Mouse (Mus musculus) spleen, postnatal 10 days (tissue): ENCODE measurements around the gene Xab2.
A peak's percentile ranks its signal among the peaks of the same experiment; 100 is the strongest.

Experiments used
- DNase-seq, 2 experiments: peaks; one replicate each; pipeline ENCODE4 v3.0.0; 2021 to 2022; ENCODE audit warnings: low spot score in 2 of 2

Gene Xab2

DNA sequence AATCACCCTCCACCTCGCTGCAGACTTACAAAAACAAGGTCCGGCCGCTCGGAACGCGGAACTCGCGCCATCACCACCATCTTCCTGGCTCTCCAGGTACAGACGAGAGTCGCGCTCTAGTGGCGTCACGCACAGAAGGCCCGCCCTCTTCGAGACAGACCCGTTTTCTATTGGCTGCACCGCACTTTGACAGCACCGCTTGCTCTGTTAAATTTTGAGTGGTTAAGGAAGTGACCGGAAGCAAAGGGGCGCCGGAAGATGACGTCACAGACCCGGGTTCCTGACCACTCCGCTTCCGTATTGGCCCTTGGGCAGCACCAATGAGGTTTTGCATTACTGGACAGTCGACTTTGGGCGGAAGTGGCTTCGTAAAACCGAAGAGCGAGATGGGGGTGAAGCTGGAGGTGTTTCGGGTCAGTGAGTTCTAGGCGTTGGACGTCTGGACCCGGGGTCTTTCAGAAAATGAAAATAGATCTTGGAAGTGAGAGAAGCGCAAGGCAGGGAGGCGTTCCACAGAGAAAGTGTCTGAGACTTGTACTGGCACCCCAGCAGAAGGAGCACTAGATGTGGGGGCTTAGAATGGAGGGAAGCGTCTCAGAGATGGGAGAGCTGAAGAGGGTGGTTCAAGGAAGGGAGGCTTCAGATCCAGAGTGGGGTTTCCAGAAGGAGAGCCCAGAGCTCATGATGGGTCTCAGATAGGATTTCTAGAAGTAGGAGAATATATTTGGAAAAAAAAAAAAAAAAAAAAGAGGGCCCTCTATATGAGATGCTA is at the start of gene Xab2, which contains the start of gene Pet100:
Gene Xab2, minus strand, starts transcription at position 118 of the 772 bp plus-strand sequence.
Gene Pet100, plus strand, starts transcription at position 350 of the 772 bp plus-strand sequence.
- peak; percentile 97 to 98 for DNase-seq

DNA sequence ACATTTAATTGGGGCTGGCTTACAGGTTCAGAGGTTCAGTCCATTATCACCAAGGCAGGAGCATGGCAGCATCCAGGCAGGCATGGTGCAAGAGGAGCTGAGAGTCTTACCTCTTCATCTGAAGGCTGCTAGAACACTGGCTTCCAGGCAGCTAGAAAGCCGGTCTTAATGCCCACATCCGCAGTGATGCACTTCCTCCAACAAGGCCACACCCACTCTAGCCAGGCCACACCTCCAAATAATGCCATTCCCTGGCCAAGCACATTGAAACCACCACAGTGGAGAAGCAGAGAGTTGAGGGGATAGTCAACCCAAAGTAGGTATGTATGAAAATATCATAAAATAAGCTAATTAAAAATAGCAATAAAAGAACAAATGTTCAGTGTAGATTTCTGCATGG is 49.3 kb upstream of the Xab2 start:
- DNase-seq = peak in 1 of 2 experiments; percentile 59

DNA sequence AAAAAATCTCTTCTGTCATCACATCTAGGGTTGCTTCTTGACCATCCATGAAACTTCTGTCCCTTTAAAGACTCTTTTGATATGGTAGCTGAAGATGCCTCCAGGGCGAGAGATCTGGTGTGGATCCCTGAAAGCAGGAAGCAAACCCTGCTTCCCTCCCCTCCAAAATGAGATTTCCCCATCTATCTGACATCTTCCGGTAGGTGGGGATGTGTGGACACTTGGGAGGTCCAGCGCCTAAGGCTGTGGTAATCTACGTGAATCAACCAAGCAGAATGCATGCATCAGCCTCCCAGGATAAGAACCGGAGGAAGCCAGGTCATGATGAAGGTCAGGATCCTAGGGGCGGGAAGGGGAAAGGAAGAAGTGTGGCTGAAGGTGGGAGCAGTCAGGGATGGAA is 44.4 kb upstream of the Xab2 start, which contains the start of gene Mcemp1:
Gene Mcemp1, plus strand, starts transcription at position 248 of the 400 bp plus-strand sequence.
- no peak for DNase-seq

DNA sequence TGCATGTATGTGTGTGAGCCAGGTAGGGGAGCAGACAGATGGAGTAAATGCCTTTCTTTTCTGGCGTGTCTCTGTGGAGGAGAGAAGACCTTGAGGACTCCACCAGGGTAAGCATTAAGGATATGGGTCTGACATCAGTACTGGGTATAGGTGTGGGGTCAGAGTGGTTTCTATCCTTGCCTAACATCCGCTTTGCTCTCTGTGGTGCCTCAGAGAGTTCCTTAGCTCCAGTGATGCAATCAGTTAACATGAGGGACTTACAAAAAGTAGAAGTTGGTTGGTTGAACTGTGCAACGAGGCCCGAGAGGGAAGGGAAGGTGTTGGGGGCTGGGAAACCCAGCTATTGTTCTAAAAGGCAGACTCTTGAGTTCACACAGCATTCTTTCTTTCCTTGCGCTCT is 43.3 kb upstream of the Xab2 start:
- DNase-seq = no peak

DNA sequence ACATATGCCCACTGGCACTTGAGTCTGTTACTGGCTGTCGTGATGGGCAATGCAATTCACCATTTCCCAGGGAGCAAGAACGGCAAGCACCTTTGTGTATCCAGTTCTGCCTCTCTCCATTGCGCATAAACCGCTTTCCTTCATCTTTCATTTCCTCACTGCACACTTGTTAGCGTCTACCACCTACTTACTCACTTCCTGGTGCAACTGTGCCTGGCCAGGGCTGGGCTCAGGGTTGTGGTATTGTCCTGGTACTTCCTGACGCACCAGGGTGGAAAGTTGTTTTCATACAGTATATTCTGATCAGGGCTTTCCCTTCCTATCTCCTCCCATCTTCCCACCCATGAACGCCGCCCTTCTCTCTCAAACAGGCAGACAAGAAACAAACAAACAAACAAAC is 39.8 kb upstream of the Xab2 start:
- DNase-seq = no peak

DNA sequence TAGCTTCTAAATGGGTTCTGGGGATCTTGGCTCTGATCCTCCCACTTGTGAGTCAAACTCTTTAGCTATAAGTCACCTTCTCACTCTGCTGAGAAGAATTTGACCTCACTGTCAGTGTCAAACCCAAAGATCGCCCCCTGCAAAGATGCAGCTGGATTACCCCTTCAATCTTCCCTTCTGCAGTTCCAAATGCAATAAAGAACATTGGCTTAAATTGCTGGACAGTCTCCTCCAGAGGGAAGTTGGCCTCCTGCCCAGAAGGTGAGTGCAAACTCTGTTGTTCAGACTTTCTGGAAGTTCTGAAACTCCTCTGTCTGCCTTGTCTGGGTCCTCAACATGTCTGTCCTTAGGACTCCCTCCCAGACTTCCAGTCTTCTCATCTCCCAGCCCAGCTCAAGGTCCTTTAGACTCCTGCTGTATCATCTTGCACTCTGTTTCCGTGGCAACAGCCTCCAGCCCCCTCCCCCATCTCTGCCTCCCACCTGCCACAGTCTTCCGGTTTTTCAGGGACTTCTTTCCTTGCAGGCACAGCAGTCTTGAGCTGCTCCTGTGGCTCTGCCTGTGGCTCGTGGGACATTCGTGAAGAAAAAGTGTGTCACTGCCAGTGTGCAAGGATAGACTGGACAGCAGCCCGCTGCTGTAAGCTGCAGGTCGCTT is 35.7 kb upstream of the Xab2 start:
- no peak for DNase-seq

DNA sequence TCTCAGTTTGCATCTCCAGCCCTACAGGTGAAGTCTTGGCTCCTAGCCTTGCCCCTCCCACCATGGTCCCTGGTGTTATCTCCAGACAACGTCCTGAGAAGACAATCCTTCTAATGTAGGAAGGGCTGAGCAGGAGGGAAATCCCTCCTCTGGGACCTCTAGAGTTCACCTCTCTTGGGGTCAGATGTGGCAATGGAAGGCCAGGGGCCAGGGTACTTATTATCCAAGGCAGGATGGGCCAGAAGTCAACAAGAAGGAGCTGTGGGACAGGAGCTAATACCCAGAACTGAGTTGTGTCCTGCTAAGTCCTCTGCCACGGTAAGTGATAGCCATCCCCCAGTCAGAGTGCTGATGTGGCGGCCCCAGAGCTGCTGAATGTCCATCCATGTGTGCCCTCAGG is 34.4 kb upstream of the Xab2 start, which contains the start of gene Retn:
Gene Retn, plus strand, starts transcription at position 245 of the 400 bp plus-strand sequence.
- DNase-seq = no peak

DNA sequence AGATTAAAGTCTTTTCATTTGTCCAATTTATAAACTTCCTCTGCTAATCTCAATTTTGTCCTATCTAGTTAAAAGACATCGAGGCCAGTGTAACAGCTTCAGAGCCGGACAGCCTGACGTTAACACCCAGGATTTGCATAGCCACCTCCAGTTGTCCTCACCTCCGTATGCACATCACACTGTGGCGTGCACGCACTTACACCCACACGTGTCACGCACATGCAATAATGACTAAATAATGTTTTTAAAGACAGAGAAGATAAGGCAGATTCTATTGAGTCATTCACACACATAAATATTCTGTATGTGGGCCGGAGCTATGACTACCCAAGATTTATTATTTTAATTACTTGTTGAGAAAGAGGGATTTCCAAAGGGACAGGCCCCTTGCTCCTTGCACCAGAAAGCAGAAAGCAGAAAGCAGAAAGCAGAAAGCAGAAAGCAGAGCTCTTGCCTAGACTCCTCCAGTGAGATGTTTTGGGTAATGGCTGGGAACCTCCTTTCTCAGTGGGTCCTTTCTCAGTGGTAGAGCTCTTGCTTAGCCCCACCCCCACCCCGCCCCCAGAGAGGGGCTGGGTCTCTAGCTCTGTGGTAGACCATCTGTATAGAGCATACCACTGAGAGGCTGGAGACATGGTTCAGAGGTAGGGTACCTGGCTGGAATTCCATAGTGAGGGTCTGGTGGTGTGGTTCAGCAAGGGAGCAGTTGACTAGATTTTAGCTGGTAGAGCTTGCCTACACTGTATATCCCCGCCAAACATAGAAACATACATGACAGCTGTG is 33.8 kb upstream of the Xab2 start:
- DNase-seq = no peak

DNA sequence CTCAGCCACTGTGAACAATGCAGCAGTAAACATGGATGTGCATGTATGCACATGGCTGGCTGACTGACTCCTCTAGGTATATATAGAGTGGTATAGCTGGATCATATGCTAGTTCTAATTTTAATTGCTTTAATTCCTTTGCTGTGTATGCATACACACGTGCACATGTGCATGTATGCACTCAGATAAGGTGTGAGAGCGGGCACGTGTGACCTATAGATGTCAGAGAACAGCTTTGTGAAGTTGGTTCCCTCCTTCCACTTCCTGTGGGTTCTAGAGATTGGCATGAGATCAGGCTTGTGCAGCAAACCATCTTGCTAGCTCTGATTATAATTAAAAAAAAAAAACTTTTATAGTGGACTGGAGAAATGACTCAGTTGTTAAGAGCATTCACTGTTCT is 31.7 kb upstream of the Xab2 start:
- DNase-seq = no peak

DNA sequence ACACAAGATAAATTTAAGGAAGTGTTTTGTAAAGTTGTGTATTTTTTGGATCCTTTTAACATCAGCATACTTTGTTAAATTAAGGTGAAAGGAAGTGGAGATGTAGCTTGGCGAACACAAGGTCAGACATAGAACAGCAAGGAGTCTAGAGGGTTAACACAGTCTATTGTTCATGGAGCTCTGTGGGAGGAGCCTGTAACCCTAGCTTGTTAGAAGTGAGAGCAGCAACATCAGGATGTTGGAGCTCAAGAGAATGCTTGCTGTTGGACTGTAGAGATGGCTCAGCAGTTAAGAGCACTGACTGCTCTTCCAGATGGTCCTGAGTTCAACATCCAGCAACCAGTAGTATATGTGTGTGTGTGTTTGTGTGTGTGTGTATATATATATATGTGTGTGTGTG is 27.9 kb upstream of the Xab2 start:
- no peak for DNase-seq

DNA sequence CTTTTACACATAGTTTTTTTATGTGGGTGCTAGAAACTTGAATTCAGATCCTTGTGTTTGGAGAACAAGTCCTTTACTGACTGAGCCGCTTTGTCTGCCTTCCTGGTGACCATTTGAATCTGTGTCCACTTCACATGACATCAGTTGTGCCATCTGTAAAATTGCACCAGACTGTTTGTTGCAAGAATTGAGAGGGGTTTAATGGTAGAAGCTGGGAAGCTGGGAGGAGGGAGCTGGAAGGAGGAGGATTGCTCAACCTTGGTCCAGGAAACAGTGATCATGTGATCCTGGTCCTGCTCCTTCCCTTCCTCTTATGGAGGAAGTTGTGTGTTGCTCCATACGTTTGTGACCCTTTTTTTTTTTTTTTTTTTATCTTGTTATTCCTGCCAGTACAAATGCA is 27.2 kb upstream of the Xab2 start:
- DNase-seq = no peak

DNA sequence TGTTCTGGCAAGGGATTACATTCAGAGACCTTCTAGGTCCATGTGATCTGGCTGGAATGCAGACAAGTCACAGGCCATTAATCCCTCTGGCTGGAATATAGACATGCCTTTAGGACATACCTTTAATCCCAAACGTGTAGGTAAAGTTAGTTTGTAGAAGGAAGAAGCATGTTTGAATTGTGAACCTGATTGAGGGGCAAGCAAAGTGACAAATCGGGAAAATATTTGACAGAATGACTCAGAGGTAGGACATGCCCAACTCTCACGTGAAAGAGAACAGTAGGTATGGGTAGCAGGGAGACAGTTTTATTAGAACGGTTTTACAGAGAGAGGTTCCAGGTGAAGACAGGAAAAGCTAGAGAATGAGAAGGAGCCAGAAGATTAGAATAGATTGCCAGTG is 26.4 kb upstream of the Xab2 start:
- no peak for DNase-seq

DNA sequence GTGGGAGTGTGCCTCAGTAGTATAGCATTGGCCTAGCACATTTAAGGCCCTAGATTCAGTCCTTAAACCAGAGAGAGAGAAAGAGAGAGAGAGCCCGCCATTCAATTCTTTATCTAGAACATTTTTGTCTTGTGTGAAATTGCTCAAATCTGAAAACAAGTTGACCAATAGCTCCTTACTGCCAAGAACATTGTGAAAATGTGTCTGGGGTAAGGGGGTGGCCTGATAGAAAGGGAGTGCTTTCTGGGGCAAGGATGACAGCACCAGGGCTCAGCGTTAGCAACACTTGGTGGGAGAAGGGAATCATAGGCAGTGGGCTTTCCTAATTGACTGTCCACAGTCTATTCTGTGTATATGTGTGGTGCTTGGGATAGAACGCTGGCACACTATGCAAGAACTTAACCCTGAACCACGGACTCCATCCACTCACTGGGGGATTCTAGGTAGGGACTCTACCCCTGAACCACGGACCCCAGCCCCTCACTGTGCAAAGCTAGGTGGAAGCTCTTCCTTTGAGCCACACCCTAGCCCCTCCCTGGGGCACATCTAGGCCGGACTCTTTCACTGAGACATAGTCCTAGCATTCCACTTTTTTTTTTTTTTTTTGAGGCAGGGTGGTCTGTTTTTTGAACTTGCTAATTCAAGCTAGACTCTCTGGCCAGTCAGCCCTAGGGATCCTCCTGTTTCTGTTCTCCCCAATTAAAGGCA is 25.9 kb upstream of the Xab2 start:
- DNase-seq = no peak

DNA sequence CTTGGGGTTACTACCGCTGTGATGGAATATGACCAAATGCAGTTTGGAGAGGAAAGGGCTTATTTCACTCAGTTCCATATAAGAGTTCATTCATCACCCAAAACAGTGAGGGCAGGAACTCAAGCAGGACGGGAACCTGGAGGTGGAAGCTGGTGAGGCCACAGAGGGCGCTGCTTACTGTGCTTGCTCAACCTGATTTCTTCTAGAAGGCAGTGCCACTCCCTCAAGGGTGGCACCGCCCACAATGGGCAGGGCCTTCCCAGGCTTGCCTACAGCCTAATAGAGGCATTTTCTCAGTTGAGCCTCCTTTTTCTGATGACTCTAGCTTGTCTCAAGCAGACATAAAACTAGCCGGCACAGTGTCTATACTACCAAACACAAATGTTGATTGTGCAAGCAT is 24.7 kb upstream of the Xab2 start:
- peak; percentile 24 to 78 for DNase-seq

DNA sequence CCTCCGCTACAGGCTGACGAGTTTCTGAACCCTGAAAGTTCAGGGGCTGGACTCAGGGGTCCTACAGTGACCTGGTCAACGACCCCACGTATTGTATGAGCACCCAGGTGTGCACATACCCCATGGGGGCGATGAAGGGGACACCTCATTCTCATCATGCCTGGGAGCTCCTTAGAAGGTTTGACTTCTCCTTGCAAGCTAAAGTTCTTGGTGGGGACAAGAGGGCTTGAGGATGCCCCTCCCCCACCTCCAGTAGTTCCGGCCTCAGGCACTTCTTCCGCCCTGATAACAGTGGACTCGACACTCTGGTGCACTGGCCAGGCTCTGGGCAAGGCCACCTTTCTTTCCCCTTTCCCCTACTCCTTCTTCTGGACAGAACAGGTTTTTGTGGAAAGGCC is 10.4 kb upstream of the Xab2 start:
- peak in 1 of 2 experiments; percentile 55 for DNase-seq

DNA sequence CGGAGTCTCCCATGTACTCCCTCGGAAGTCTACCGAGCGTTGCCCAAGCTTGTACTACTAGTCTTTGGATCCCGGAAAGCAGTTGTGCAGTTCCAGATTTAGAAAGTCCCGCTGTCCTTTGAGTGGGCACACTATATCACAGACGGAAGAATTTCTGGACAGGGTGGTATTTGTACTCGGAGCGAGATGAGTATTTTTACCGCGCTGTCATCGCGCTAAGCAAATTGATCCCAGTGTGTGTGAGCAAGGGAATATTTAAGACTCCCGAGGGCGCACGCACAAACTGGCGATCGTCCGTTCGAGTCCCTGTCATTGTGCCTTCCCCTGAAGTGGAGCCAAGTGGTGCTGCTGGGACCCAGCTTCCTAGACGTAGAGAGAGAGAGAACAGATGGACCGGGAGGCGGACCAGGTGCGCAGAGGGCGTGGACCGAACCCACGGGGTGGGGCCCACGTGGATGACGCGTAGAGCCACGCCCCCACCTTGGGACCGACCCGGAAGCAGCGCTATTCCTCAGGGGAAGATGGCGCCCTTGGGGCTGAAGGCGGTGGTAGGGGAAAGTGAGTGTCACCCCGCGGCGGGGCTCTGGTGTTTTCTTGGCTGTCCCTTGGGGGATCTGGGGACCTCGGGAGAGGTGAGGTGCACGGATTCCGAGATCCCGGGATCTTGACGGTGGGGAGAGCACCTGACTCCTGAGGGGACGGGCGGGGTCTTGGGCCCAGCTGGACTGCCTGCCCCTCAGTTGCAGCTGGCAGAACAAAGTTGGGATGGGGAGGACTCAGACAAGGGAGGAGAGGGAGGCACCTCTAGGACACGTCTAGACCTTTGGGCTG is 9.7 kb upstream of the Xab2 start, which contains the start of gene Stxbp2:
Gene Stxbp2, plus strand, starts transcription at position 309 of the 831 bp plus-strand sequence.
- peak; percentile 68 to 89 for DNase-seq

DNA sequence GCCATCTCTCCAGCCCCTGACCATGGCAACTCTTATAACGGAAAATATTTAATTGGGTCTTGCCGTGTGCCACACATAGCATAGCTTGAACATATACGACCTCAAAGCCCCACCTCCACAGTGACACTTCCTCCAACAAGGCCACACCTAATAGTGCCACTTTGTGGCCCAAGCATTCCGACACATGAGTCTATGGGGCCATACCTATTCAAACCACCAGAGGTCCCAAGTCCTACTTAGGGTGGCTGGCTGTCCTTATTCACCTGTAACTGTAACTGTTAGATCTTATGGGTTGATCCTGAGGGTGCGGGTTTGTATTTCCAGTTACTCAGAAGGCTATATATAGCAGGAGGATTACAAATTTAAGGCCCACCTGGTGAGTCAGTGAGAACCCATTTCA is 6.9 kb upstream of the Xab2 start:
- peak in 1 of 2 experiments; percentile 60 for DNase-seq

DNA sequence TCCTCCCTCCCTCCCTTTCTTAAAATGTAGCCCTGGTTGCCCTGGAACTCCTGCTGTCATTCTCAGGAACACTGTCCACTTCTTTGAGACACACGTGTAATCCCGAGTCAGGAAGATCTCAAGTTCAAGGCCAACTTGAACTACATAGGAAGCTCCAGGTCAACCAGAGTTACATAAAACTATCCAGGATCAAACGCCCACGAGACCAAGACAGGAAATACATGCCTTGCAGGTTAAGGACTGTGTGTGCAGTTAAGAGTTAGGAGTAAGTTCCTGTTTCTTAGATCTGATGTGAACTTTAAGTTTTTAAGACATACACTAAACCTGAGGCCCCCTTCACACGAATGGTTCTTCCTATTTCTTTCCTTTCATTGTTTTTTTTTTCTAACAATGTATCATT is 5.9 kb upstream of the Xab2 start:
- DNase-seq = no peak

DNA sequence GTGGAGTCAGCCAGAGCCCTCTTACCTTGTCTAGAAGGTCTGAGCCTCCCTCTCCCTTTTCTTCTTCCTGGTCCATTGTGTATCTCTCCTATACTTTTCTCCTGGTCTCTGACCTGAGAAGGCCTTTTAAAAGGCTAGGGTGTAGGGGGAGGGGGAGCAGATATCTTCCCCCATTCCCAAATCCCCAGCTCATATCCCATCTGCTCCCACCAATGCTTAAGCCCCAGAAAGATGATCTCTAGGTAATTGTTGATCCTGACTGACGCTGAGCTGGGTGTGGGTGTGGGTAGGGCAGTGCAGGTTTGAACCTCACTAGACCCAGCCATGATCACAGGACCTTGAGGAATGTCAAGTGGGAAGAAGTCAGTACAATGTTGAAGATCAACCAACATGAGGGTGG is 4.3 kb upstream of the Xab2 start, which contains the start of gene Pcp2:
Gene Pcp2, minus strand, starts transcription at position 101 of the 400 bp plus-strand sequence.
- DNase-seq = no peak

DNA sequence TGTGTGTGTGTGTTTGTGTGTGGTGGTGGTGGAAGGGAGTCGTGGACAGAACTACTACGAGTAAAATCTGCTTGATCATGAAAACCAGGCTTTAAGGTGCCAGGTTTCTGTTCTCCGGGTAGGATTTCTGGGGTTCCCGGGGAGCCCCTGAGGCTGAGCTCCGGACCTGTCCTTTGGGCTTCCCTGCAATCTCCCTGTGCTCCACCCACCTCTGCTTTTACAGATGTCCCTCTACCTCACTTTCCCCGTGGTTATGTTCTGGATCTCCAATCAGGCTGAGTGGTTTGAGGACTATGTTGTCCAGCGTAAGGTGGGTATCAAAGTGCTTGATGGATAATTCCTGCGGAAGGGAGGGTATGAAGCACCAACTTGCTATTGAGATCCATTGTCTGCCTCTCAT is 1.0 kb upstream of the Xab2 start:
- DNase-seq = no peak

DNA sequence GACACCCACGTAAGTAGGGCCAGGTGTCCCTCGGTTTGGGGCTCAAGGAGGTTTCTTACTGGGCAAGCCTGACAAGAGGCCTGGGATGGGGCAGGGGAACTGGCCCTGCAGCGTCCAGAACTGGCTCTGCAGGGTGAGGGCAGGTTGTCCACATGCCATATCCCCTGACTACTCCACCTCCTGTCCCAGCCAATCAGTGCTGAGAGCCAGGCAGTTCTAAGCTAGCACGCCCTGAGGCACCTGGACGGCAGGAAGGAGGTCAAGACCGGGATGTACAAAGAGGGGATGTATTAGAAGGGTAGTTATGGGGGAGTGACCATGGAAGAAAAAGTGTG is 11.3 kb downstream of the Xab2 start:
- DNase-seq = no peak
